9 mouse cellular contexts compared by ENCODE assay signal in the genomic region with DNA sequence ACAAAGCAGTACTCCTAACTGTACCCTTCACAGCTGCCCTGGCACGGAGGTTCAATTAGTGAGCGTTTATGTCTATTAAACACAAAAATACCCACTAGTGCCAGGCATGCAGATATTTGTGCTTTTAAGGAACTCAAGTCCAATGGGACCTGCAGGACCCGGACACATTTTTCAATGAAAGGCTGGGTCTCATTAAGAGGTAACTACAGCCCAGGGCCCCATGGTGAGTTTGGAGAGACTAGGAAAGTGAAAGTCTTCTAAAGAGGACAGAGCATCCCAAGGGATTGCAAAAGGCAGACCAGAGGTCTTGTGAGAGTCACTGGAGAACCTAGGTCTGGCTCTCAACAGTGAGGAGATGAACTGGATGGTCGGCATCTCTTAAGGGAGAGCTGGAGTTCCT. TPM values are rescaled to one million over a fixed set of nuclear protein-coding genes. Genes with fewer than 3 reads are reported as not detected.
DNase-seq lines count a peak whose midpoint lies in the region; ATAC-seq and TF ChIP-seq lines count a peak whose summit lies in the region.
"Had no signal": no experiment of that assay in that cellular context is flagged by ENCODE, and none has a peak within 500 bp of the region (broad histone marks: within the 10 kb centered on the region; RNA-seq: fewer than 3 reads in every experiment).

No protein-coding gene starts in this region.

- WGBS in heart, embryonic 15.5 days, result 76% methylated on average over 4 of the region's 4 CpGs
- WGBS in embryonic facial prominence, embryonic 10.5 days, result 89% methylated on average over 4 of the region's 4 CpGs
- 85% methylated on average over 4 of the region's 4 CpGs for WGBS in hindbrain, embryonic 15.5 days
- WGBS in midbrain, embryonic 12.5 days, result 86% methylated on average over 4 of the region's 4 CpGs
- WGBS in kidney, adult 2 months, result 80% methylated on average over 4 of the region's 4 CpGs

- H3K9ac ChIP-seq in heart, embryonic 15.5 days, result no peak overlapping the region
- H3K9ac ChIP-seq in hindbrain, embryonic 15.5 days, result peak overlapping the region; percentile 65; the same call in 1 of the 2 replicates
- H3K9ac ChIP-seq in midbrain, embryonic 12.5 days (replicated peaks), result peak overlapping the region; percentile 85; the same call in 1 of the 2 replicates

- H3K36me3 ChIP-seq in heart, embryonic 15.5 days, result peaks cover 31% of the 10 kb centered on the region
- peaks cover 37% of the 10 kb centered on the region for H3K36me3 ChIP-seq in embryonic facial prominence, embryonic 10.5 days (replicated peaks)
- H3K36me3 ChIP-seq in hindbrain, embryonic 15.5 days, result peaks cover 30% of the 10 kb centered on the region
- H3K36me3 ChIP-seq in midbrain, embryonic 12.5 days, result peaks cover 38% of the 10 kb centered on the region
- peaks cover 4% of the 10 kb centered on the region for H3K36me3 ChIP-seq in kidney, adult 2 months (ENCODE audit: control insufficient read depth, insufficient read depth, low read length)

- H3K4me3 ChIP-seq in heart, embryonic 15.5 days, result peak overlapping the region; percentile 90; the same call in 1 of the 2 replicates
- peak overlapping the region; percentile 94 for H3K4me3 ChIP-seq in embryonic facial prominence, embryonic 10.5 days
- no peak overlapping the region for H3K4me3 ChIP-seq in hindbrain, embryonic 15.5 days
- H3K4me3 ChIP-seq in midbrain, embryonic 12.5 days, result peak overlapping the region; percentile 83
- no peak overlapping the region for H3K4me3 ChIP-seq in kidney, adult 2 months (ENCODE audit: insufficient read depth, low read depth, low read length)

- intact Hi-C loops in heart, postnatal 25 days (cut with DNase I), result no loop called here

- H3K4me1 ChIP-seq in heart, embryonic 15.5 days (replicated peaks), result peaks cover 30% of the 10 kb centered on the region
- peaks cover 25% of the 10 kb centered on the region for H3K4me1 ChIP-seq in embryonic facial prominence, embryonic 10.5 days
- H3K4me1 ChIP-seq in hindbrain, embryonic 15.5 days (replicated peaks), result peaks cover 25% of the 10 kb centered on the region
- H3K4me1 ChIP-seq in midbrain, embryonic 12.5 days, result peaks cover 17% of the 10 kb centered on the region
- peaks cover 5% of the 10 kb centered on the region; the same call in 1 of the 2 replicates for H3K4me1 ChIP-seq in kidney, adult 2 months (ENCODE audit: control insufficient read depth, insufficient read depth, low read length)

- TF ChIP-seq POLR2A in kidney, adult 2 months (IDR thresholded peaks at IDR 0.05; ENCODE audit: low read depth, low read length), result no peak

- H3K9me3 ChIP-seq in heart, embryonic 15.5 days (replicated peaks), result no peaks in the 10 kb centered on the region
- no peaks in the 10 kb centered on the region for H3K9me3 ChIP-seq in embryonic facial prominence, embryonic 10.5 days
- H3K9me3 ChIP-seq in hindbrain, embryonic 15.5 days, result no peaks in the 10 kb centered on the region
- H3K9me3 ChIP-seq in midbrain, embryonic 12.5 days, result no peaks in the 10 kb centered on the region

- no peak for TF ChIP-seq CTCF in kidney, adult 2 months (conservative IDR thresholded peaks at IDR 0.05; ENCODE audit: insufficient read depth, insufficient read length, low read depth, low read length)

- no peak for ATAC-seq in heart, embryonic 15.5 days (replicated peaks; ENCODE audit: insufficient number of reproducible peaks, insufficient read depth, low FRiP score, low read depth)
- ATAC-seq in hindbrain, embryonic 15.5 days (ENCODE audit: low FRiP score, low read depth), result no peak
- no peak for ATAC-seq in midbrain, embryonic 12.5 days (ENCODE audit: low FRiP score, low read depth)

- 0 out of 2 replicates have a peak overlapping the region, but pooled peaks have one; percentile 94 for H3K27ac ChIP-seq in heart, embryonic 15.5 days
- H3K27ac ChIP-seq in embryonic facial prominence, embryonic 10.5 days (replicated peaks), result no peak overlapping the region
- H3K27ac ChIP-seq in hindbrain, embryonic 15.5 days (replicated peaks), result no peak overlapping the region
- no peak overlapping the region for H3K27ac ChIP-seq in midbrain, embryonic 12.5 days (replicated peaks)
- H3K27ac ChIP-seq in kidney, adult 2 months (ENCODE audit: insufficient read depth, low read depth, low read length), result no peak overlapping the region

- no peaks in the 10 kb centered on the region for H3K27me3 ChIP-seq in heart, embryonic 15.5 days
- no peaks in the 10 kb centered on the region for H3K27me3 ChIP-seq in embryonic facial prominence, embryonic 10.5 days (replicated peaks; ENCODE audit: low read depth, poor library complexity, severe bottlenecking)
- H3K27me3 ChIP-seq in hindbrain, embryonic 15.5 days, result no peaks in the 10 kb centered on the region
- H3K27me3 ChIP-seq in midbrain, embryonic 12.5 days, result no peaks in the 10 kb centered on the region
- no peaks in the 10 kb centered on the region for H3K27me3 ChIP-seq in kidney, adult 2 months (replicated peaks; ENCODE audit: control insufficient read depth, insufficient read depth, low read length)

- no peak for DNase-seq in heart, postnatal 25 days (ENCODE audit: low spot score)
- DNase-seq in embryonic facial prominence, embryonic 10.5 days (ENCODE audit: low spot score), result no peak
- DNase-seq in thymus, postnatal 14 days, result no peak
- no peak for DNase-seq in cerebellum, adult 11 months
- no peak for DNase-seq in kidney, adult 2 months
- DNase-seq: gastrocnemius, postnatal 36 days had no signal

- H3K4me2 ChIP-seq in heart, embryonic 15.5 days, result peak overlapping the region; percentile 94
- peak overlapping the region; percentile 93 for H3K4me2 ChIP-seq in hindbrain, embryonic 15.5 days
- H3K4me2 ChIP-seq in midbrain, embryonic 12.5 days (replicated peaks), result peak overlapping the region; percentile 97

RNA-seq across cellular contexts. Expression of a gene that starts 1.8 kb away (rescaled TPM):
- polyA plus RNA-seq in heart, embryonic 15.5 days (2015; fragmentation: Nextera tagmentation; extraction: Ambion mirVana), result 147 and 152 TPM in 2 replicates
- 100 to 1,000 TPM; 178 to 185 TPM for total RNA-seq in heart, postnatal 25 days (2021)
- polyA plus RNA-seq in embryonic facial prominence, embryonic 10.5 days (2016; fragmentation: Nextera tagmentation; extraction: Ambion mirVana), result 107 and 114 TPM in 2 replicates
- polyA plus RNA-seq in hindbrain, embryonic 15.5 days (2015; fragmentation: Nextera tagmentation; extraction: Ambion mirVana), result 168 and 179 TPM in 2 replicates
- 127 and 133 TPM in 2 replicates for polyA plus RNA-seq in midbrain, embryonic 12.5 days (2016; fragmentation: Nextera tagmentation; extraction: Ambion mirVana)
- 133 and 149 TPM in 2 replicates for polyA plus RNA-seq in kidney, adult 2 months (2012; rRNA removed)

RNA-seq across cellular contexts. Expression of a gene that starts 18.5 kb away (rescaled TPM):
- polyA plus RNA-seq in heart, embryonic 15.5 days (2015; fragmentation: Nextera tagmentation; extraction: Ambion mirVana), result 30.8 and 42.0 TPM in 2 replicates
- total RNA-seq in heart, postnatal 25 days (2021), result 10 to 100 TPM; 21.0 to 22.2 TPM
- polyA plus RNA-seq in embryonic facial prominence, embryonic 10.5 days (2016; fragmentation: Nextera tagmentation; extraction: Ambion mirVana), result 9.5 and 9.7 TPM in 2 replicates
- 31.2 and 32.0 TPM in 2 replicates for polyA plus RNA-seq in hindbrain, embryonic 15.5 days (2015; fragmentation: Nextera tagmentation; extraction: Ambion mirVana)
- 15.0 and 15.1 TPM in 2 replicates for polyA plus RNA-seq in midbrain, embryonic 12.5 days (2016; fragmentation: Nextera tagmentation; extraction: Ambion mirVana)
- polyA plus RNA-seq in kidney, adult 2 months (2012; rRNA removed), result 9.8 and 10.2 TPM in 2 replicates

RNA-seq across cellular contexts. Expression of a gene that starts 22.6 kb away (rescaled TPM):
- 7.3 and 7.9 TPM in 2 replicates for polyA plus RNA-seq in heart, embryonic 15.5 days (2015; fragmentation: Nextera tagmentation; extraction: Ambion mirVana)
- under 1 TPM; 0.34 to 0.47 TPM for total RNA-seq in heart, postnatal 25 days (2021)
- polyA plus RNA-seq in embryonic facial prominence, embryonic 10.5 days (2016; fragmentation: Nextera tagmentation; extraction: Ambion mirVana), result 28.2 and 28.6 TPM in 2 replicates
- polyA plus RNA-seq in hindbrain, embryonic 15.5 days (2015; fragmentation: Nextera tagmentation; extraction: Ambion mirVana), result 2.0 and 2.9 TPM in 2 replicates
- 11.2 and 11.5 TPM in 2 replicates for polyA plus RNA-seq in midbrain, embryonic 12.5 days (2016; fragmentation: Nextera tagmentation; extraction: Ambion mirVana)
- 0.07 and 0.09 TPM in 2 replicates for polyA plus RNA-seq in kidney, adult 2 months (2012; rRNA removed)

RNA-seq across cellular contexts. Expression of a gene that starts 36.9 kb away (rescaled TPM):
- polyA plus RNA-seq in heart, embryonic 15.5 days (2015; fragmentation: Nextera tagmentation; extraction: Ambion mirVana), result 11.7 and 11.9 TPM in 2 replicates
- 10 to 100 TPM; 16.9 to 17.4 TPM for total RNA-seq in heart, postnatal 25 days (2021)
- polyA plus RNA-seq in embryonic facial prominence, embryonic 10.5 days (2016; fragmentation: Nextera tagmentation; extraction: Ambion mirVana), result 1.2 and 2.1 TPM in 2 replicates
- polyA plus RNA-seq in hindbrain, embryonic 15.5 days (2015; fragmentation: Nextera tagmentation; extraction: Ambion mirVana), result 30.4 and 35.2 TPM in 2 replicates
- polyA plus RNA-seq in midbrain, embryonic 12.5 days (2016; fragmentation: Nextera tagmentation; extraction: Ambion mirVana), result 4.8 and 6.4 TPM in 2 replicates
- polyA plus RNA-seq in kidney, adult 2 months (2012; rRNA removed), result 58.7 and 74.3 TPM in 2 replicates

Comparison
In these comparisons a context has a peak if more than half of its experiments do, and no peak if none do; other contexts are left out.
1. H3K4me3 ChIP-seq: peak in heart, embryonic 15.5 days (single experiment), embryonic facial prominence, embryonic 10.5 days (single experiment) and midbrain, embryonic 12.5 days (single experiment); none in hindbrain, embryonic 15.5 days (single experiment) and kidney, adult 2 months (single experiment).
2. Peak in every context shown above with its lines, with median percentiles within 50 percentile points of each other: H3K4me2 ChIP-seq.